Mouse (Mus musculus) CD8-positive naive resting alpha-beta T cell, adult 2 months (primary cell): ENCODE results near the gene Ltbp4.
A peak's percentile ranks its signal among the peaks of the same experiment; 100 is the strongest.

Experiments
- DNase-seq, 2 experiments: peaks; one replicate each; pipeline ENCODE4 v3.0.0; 2022; ENCODE audit warnings: low read depth in 2 of 2, low spot score in 2 of 2

Gene Ltbp4

DNA sequence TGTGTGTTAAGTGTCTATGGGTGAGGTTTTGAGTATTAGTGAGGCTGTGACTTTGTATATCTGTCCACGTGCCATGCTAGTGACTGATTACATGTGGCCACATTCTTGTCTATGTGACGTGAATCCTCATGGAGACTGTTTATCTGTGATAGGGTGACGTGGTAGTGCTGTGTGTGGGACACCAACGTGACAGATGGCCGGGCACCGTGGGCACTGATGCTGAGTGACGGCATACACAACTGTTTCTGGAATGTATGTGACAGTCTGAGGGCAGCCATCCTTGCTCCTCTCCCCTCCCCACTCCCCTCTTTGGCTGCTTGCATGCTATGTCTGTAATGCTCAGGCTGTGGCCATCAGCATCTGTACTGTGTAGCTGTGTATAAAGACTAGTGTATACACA lies 76.6 kb downstream of the Ltbp4 start:
- no peak for DNase-seq

DNA sequence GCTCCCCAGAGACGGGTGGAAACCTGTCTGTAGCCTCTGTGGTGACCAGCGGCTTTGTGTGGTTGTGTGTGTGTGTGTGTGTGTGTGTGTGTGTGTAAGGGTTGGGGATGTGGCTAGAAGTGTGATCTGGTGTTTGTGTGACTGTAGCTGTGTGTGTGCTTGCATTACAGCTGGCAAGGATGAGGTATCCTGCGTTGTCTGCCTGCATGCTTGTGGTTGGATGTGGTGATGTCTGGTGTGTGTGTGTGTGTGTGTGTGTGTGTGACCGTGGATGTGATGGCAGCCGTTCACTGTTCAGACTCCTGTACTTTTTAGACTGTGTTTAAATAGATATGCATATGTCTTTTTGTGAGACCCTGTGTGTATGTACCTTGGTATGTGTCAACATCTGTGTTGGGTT lies 77.7 kb downstream of the Ltbp4 start:
- DNase-seq = peak in 1 of 2 experiments; percentile 26

- no peak for DNase-seq
Observed at GRCm38 (mm10) chr7:27259271-27259721, 78.2 kb downstream of the Ltbp4 start.

- peak; percentile 54 to 73 for DNase-seq
Observed at GRCm38 (mm10) chr7:27258205-27258899, 79.1 kb downstream of the Ltbp4 start, which contains the start of gene Numbl. Gene Numbl, plus strand, starts transcription at chr7:27258433.

DNA sequence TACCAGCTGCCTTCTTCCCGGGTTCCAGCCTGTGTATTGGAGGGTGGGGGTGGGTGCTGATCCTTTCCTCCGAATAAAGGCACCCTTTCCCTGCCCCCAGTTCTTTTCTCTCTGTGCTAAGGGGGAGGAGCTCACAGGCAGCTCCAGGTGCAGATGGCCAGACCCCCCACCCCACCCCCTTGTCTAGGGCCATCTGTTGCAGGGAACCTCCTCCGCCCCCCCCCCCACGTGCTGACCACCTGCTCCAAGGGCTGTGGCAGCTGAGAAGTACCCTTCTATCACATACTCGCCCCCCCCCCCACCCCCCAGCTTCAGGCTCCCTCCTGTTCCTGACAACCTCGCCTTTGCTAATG lies 79.7 kb downstream of the Ltbp4 start:
- DNase-seq = no peak

DNA sequence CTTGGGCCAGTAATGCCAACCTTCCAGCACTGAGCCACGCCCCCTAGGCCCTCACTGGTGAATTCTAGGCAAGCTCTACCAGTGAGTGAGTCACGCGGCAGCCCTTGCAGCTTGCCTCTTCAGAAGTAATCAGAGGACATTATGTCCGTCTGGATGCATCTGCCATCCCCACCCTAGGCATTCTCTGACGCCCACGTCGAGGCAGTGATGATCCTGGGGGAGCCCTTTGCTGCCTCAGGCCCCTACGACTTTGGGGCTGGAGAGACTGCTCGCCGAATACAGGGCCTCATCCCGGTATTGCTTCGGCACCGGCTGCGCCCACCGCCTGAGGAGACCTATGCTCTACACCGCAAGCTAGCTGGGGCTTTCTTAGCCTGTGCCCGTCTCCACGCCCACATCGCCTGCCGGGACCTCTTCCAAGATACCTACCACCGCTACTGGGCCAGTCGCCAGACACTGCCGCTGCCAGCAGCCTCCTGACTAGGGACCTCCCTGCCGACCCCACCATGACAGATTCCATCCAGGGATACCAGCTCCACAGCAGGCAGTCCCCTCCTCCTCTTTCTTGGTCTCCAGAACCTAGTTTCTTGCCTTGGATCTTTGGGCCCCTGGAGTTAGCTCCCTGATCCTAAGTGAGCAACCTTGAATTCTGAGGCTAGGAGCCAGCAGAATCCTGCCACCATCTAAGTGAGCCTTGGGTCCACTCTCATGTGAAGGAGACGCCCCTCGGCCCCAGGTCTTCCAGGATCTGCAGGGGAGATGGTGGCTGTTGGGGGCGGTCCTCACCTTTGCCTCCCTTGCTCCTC lies 80.2 kb downstream of the Ltbp4 start:
- DNase-seq = no peak

GRCm38 (mm10) chr7:27255721-27256120 lies 81.8 kb downstream of the Ltbp4 start:
- no peak for DNase-seq
